Mouse (Mus musculus): Measurements from ENCODE around the gene Ano7. TPM values are rescaled to one million over a fixed set of nuclear protein-coding genes. Genes with fewer than 3 reads are reported as not detected.

Gene Ano7
- polyA plus RNA-seq, 1 experiment from 2014 or later: 0.51 TPM

DNA sequence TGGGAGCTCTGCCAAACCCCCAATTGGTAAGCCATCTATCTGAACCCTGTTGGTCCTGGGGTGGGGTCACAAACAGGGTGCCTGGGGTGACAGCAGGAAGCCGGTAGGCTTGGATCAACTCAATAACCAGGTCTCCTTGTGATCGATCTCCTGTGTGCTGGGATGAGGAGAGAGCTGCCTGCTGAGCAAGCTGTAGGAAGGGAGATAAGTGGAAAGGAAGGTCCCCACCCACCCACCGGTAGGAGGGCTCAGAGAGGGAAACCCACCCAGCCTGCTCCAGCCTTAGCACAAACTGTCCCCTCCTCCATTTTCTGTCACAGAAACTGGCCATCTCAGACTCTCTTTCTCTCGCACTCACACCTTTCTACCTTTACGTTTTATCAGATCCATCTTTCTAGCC lies 3.6 kb downstream of the Ano7 start:
- H3K4me2 ChIP-seq: no peak overlapping the region
- no peaks in the 10 kb centered on the region for H3K27me3 ChIP-seq
- 72% methylated on average over 5 of the region's 5 CpGs for WGBS
- H3K36me3 ChIP-seq: no peaks in the 10 kb centered on the region
- H3K9me3 ChIP-seq: no peaks in the 10 kb centered on the region
- no peak for ATAC-seq (ENCODE audit: insufficient number of reproducible peaks, insufficient read depth, low FRiP score, low TSS enrichment, low read depth)
- H3K27ac ChIP-seq: no peak overlapping the region
- H3K4me3 ChIP-seq (replicated peaks): no peak overlapping the region
- H3K4me1 ChIP-seq (replicated peaks): no peaks in the 10 kb centered on the region
- no peak overlapping the region for H3K9ac ChIP-seq (replicated peaks)

DNA sequence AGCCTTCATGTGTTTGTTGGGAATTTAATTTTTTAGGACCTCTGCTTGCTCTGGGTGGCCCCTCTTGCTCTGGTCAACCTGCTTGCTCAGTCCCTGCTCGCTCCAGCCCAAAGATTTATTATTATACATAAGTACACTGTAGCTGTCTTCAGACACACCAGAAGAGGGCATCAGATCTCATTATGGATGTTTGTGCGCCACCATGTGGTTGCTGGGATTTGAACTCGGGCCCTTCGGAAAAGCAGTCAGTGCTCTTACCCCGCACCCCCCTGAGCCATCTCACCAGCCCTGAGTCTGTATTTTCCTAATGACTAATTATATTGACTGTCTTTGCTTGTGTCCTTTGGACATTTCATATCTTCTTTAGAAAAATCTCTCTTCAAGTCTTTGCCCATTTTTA lies 5.4 kb downstream of the Ano7 start:
- H3K9ac ChIP-seq (replicated peaks): no peak overlapping the region
- H3K27me3 ChIP-seq: no peaks in the 10 kb centered on the region
- H3K4me1 ChIP-seq (replicated peaks): no peaks in the 10 kb centered on the region
- no peak overlapping the region for H3K4me3 ChIP-seq (replicated peaks)
- WGBS: 77% methylated on average over 5 of the region's 5 CpGs
- no peak overlapping the region for H3K4me2 ChIP-seq
- no peak overlapping the region for H3K27ac ChIP-seq
- ATAC-seq (ENCODE audit: insufficient number of reproducible peaks, insufficient read depth, low FRiP score, low TSS enrichment, low read depth): no peak
- H3K9me3 ChIP-seq: no peaks in the 10 kb centered on the region
- H3K36me3 ChIP-seq: no peaks in the 10 kb centered on the region

DNA sequence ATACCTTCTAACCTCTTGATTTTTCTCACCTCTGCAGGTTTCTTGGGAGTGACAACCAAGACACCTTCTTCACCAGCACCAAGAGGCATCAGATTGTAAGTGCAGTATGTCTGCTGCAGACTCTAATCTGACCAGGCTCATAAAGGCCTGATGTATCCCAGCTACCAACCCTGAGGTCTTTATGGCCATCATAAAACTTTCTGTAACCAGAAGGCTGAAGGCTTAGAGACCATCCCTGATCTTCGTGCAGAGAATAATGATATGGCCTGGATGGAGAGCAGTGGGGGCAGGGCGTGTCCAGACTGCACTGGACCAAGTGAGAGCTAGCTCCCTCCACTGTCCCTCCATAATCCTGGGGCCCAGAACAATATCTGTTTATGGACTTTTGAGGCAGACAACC lies 13.5 kb downstream of the Ano7 start:
- no peaks in the 10 kb centered on the region for H3K4me1 ChIP-seq (replicated peaks)
- no peak overlapping the region for H3K27ac ChIP-seq
- H3K36me3 ChIP-seq: no peaks in the 10 kb centered on the region
- H3K4me2 ChIP-seq: no peak overlapping the region
- no peaks in the 10 kb centered on the region for H3K9me3 ChIP-seq
- no peak for ATAC-seq (ENCODE audit: insufficient number of reproducible peaks, insufficient read depth, low FRiP score, low TSS enrichment, low read depth)
- no peaks in the 10 kb centered on the region for H3K27me3 ChIP-seq
- 53% methylated on average over 2 of the region's 2 CpGs for WGBS
- H3K4me3 ChIP-seq (replicated peaks): no peak overlapping the region
- H3K9ac ChIP-seq (replicated peaks): no peak overlapping the region

DNA sequence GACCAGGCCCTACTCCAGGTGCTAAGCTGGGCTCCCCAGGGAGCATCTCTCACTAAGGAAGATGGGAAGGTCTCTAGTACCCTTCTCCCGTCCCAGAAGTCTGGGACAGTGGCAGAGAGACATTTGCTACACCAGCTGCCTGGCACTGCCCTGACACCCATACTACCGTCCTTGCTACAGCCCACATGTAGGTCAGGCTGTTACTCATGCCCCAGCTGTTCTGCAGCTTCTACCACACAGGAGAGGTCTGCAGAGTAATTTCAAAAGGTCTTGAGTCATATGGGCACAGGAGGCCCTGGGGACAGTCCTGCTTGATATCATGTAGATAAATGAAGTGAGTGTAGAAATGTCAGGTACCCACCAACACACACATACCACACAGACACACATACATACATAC lies 15.2 kb downstream of the Ano7 start:
- H3K4me2 ChIP-seq: no peak overlapping the region
- H3K9ac ChIP-seq (replicated peaks): no peak overlapping the region
- ATAC-seq (ENCODE audit: insufficient number of reproducible peaks, insufficient read depth, low FRiP score, low TSS enrichment, low read depth): no peak
- H3K4me3 ChIP-seq (replicated peaks): no peak overlapping the region
- no peaks in the 10 kb centered on the region for H3K27me3 ChIP-seq
- no peaks in the 10 kb centered on the region for H3K36me3 ChIP-seq
- no peaks in the 10 kb centered on the region for H3K4me1 ChIP-seq (replicated peaks)
- H3K27ac ChIP-seq: no peak overlapping the region
- H3K9me3 ChIP-seq: no peaks in the 10 kb centered on the region
- 64% methylated on average over 2 of the region's 2 CpGs for WGBS

DNA sequence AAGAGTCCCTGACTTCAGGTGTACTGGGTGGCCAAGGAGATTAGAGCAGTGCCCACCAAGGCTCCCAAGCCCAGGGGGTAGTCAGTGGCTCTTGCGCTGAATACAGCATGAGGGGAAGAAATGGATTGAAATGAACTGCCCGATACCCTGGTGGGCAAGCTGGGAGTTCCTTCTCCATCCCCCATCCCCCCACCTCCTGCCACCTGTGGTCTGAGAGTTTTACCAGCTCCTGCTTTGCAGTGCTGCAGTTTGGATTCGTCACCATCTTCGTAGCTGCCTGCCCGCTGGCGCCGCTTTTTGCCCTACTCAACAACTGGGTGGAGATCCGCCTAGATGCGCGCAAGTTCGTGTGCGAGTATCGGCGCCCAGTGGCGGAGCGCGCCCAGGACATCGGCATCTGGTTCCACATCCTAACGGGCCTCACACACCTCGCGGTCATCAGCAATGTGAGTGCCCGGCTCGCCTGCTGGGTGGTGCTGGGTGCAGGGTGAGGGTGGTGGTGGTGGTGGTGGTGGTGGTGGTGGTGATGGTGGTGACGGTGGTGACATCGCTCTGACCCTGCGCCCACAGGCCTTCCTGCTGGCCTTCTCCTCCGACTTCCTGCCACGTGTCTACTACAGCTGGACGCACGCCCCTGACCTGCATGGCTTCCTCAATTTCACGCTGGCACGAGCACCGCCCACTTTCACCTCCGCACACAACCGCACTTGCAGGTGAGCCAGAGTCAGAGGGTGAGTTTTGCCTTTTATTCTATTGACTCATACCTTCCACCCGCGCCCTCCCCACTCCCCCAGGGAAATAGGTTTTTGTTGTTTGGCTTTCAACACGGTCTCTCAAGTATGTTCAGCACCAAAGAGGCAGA lies 27.7 kb downstream of the Ano7 start:
- H3K4me1 ChIP-seq (replicated peaks): peaks cover 11% of the 10 kb centered on the region
- H3K9ac ChIP-seq (replicated peaks): peak overlapping the region; percentile 51; the same call in 1 of the 2 replicates
- H3K27ac ChIP-seq: no peak overlapping the region
- H3K36me3 ChIP-seq: peaks cover 16% of the 10 kb centered on the region
- peaks cover 4% of the 10 kb centered on the region; the same call in 1 of the 2 replicates for H3K27me3 ChIP-seq
- ATAC-seq (ENCODE audit: insufficient number of reproducible peaks, insufficient read depth, low FRiP score, low TSS enrichment, low read depth): peak; percentile 22; the same call in 1 of the 2 replicates
- peak overlapping the region; percentile 38 for H3K4me3 ChIP-seq (replicated peaks)
- H3K9me3 ChIP-seq: no peaks in the 10 kb centered on the region
- WGBS: 18% methylated on average over 38 of the region's 38 CpGs
- H3K4me2 ChIP-seq: peak overlapping the region; percentile 68

DNA sequence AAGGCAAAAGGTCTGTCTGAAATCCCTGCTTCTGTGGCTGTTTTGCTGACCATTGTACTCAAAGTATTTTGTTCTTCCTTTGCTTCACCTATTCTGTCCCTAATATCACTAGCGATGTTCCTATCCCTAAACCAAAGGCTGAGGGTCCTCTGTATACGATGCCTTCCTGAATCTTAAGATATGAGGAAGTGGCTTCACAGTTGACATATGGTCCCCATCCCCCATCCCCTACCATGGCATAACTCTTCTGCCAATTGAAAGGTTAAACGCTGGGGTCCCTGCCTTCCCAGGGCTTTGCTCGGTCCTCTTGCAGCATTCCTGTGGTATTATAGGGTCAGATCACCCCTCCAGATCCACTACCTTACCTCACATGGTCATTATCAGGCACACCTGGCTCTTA lies 29.7 kb downstream of the Ano7 start:
- Histone ChIP-seq H3K4me3 (replicated peaks) (no peak overlapping the region), H3K9me3 (no peaks in the 10 kb centered on the region), H3K4me1 (replicated peaks) (peaks cover 11% of the 10 kb centered on the region), H3K4me2 (no peak overlapping the region), H3K36me3 (peaks cover 36% of the 10 kb centered on the region), H3K27me3 (peaks cover 4% of the 10 kb centered on the region; the same call in 1 of the 2 replicates), H3K9ac (replicated peaks) (no peak overlapping the region), H3K27ac (no peak overlapping the region)
- ATAC-seq (ENCODE audit: insufficient number of reproducible peaks, insufficient read depth, low FRiP score, low TSS enrichment, low read depth): no peak
- WGBS: 84% methylated on average over 4 of the region's 4 CpGs

DNA sequence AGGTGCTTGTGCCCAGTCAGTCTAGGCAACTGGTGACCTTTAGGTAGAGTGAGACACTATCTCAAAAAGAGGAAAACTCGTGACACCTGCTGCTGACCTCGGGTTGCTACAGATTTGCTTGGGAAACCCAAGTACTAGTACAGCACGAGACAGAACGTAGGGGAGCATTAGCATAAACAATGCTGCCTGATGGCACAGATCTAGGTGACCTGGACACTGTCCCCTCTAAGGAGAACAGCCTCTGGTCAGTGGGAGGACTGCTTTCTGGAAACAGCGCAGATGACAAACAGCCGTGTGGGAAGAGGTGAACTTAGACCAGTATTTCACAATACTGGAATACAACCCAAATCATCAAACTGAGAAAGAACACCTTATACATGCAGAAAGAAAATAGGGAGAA lies 58.4 kb downstream of the Ano7 start:
- H3K4me2 ChIP-seq: no peak overlapping the region
- no peak for ATAC-seq (ENCODE audit: insufficient number of reproducible peaks, insufficient read depth, low FRiP score, low TSS enrichment, low read depth)
- no peaks in the 10 kb centered on the region for H3K4me1 ChIP-seq (replicated peaks)
- H3K36me3 ChIP-seq: peaks cover 90% of the 10 kb centered on the region
- no peak overlapping the region; the same call in 1 of the 2 replicates for H3K9ac ChIP-seq (replicated peaks)
- H3K4me3 ChIP-seq (replicated peaks): no peak overlapping the region
- WGBS: 88% methylated on average over 6 of the region's 6 CpGs
- no peaks in the 10 kb centered on the region for H3K9me3 ChIP-seq
- H3K27ac ChIP-seq: no peak overlapping the region
- no peaks in the 10 kb centered on the region for H3K27me3 ChIP-seq

DNA sequence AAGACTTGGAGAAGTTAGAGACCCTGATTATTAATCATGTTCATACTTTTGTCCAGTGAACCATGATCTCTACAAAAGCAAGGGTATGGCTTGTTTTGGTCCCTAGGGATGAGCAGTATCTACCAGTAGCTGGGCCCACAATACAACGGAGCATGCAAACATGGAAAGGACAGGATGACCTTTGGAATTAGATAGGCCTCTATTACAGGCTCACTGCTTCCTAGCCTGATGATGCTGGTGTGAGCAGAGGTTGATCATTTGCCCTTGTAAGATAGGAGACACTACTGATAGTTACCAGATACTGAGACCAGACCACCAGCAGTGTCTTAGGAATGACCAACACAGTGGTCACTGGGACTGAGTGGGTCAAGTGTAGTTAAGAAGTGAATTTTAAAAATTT lies 65.6 kb downstream of the Ano7 start:
- no peak for ATAC-seq (ENCODE audit: insufficient number of reproducible peaks, insufficient read depth, low FRiP score, low TSS enrichment, low read depth)
- H3K36me3 ChIP-seq: peaks cover 76% of the 10 kb centered on the region

DNA sequence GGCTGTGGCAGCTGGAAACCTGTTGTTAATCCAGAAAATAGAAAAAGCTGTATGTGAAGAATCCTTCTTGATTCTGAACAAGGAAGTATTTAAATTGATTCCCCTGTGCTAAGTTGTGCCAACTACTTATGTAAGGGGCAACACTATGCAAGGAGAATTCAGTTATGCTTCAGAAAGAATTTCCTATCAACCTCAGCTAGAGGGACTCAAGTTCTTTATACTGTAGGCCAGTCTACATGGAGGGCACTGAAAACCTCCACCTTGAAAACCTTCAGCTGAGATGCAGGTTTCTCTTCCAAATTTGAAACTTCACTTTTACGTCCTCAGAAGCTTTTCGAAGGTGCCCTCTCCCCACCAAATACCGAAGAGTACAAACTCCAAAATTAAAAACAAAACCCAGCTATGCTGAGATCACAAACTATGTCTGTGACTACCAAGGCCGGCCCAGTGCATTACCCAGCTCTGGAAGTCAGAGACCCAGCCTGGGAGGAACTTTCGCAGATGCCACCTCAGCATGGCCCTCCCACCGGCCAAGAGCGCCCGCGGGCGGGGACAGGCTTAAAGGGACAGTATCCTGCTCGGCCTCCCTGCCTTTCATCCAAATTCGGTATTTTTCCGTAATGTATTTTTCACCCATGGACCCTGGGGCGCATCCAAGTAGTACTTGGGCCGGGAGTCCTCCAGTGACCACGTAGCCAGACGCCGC lies 70.8 kb downstream of the Ano7 start:
- 5% methylated on average over 18 of the region's 18 CpGs for WGBS
- peak overlapping the region; percentile 90 for H3K9ac ChIP-seq (replicated peaks)
- H3K27me3 ChIP-seq: no peaks in the 10 kb centered on the region
- H3K4me3 ChIP-seq (replicated peaks): peak overlapping the region; percentile 91
- peaks cover 30% of the 10 kb centered on the region for H3K36me3 ChIP-seq
- peaks cover 22% of the 10 kb centered on the region for H3K4me1 ChIP-seq (replicated peaks)
- ATAC-seq (ENCODE audit: insufficient number of reproducible peaks, insufficient read depth, low FRiP score, low TSS enrichment, low read depth): peak; percentile 72; the same call in 1 of the 2 replicates
- peak overlapping the region; percentile 96 for H3K27ac ChIP-seq
- H3K9me3 ChIP-seq: no peaks in the 10 kb centered on the region
- H3K4me2 ChIP-seq: peak overlapping the region; percentile 66

More for the DNA sequence above, 65.6 kb downstream of the Ano7 start:
- Histone ChIP-seq H3K27ac (no peak overlapping the region), H3K4me2 (no peak overlapping the region), H3K9ac (replicated peaks) (no peak overlapping the region), H3K4me3 (replicated peaks) (no peak overlapping the region), H3K9me3 (no peaks in the 10 kb centered on the region), H3K27me3 (no peaks in the 10 kb centered on the region), H3K4me1 (replicated peaks) (peaks cover 13% of the 10 kb centered on the region)
- 93% methylated on average over 1 of the region's 1 CpGs for whole genome bisulfite sequencing

DNA sequence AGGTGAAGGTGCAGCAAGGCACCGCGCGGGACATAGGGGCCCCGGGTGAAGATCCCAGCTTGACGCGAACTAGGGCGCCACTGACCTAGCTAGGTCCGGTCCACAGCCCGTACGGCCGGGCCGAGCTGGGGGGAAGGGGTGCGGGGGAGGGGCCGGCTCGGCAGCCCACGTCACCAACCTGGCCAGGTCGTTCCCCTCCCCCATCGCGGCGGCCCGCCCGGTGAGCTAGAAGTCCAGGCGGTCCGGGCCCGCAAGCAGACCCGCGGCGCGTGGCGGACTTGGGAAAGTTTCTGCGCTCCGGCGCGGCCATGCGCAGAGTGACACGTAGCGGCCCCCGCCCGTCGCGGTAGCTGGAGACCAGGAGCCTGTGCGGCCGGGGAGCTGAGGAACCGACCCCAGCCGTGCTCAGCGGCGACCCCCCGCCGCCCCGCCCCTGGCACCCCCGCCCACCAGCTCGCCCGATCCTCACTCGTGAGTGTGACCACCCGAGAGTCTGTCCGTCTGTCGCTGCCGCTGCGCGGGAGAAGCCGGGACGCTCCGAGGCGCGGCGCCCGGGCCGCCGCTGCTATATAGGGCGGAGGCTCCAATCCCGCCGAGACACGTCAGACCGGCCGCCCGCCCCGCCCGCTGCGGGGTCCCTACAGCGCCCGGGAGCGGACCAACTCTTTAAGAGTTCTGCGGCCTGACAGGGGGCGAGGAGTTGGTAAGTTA lies 71.5 kb downstream of the Ano7 start:
- no peaks in the 10 kb centered on the region for H3K9me3 ChIP-seq
- peak overlapping the region; percentile 96 for H3K27ac ChIP-seq
- H3K27me3 ChIP-seq: no peaks in the 10 kb centered on the region
- peaks cover 23% of the 10 kb centered on the region for H3K36me3 ChIP-seq
- peak overlapping the region; percentile 91 for H3K4me3 ChIP-seq (replicated peaks)
- H3K9ac ChIP-seq (replicated peaks): peak overlapping the region; percentile 90
- H3K4me2 ChIP-seq: peak overlapping the region; percentile 66
- peak; percentile 90 for ATAC-seq (ENCODE audit: insufficient number of reproducible peaks, insufficient read depth, low FRiP score, low TSS enrichment, low read depth)
- under 1% methylated on average over 83 of the region's 84 CpGs for WGBS
- peaks cover 22% of the 10 kb centered on the region for H3K4me1 ChIP-seq (replicated peaks)

DNA sequence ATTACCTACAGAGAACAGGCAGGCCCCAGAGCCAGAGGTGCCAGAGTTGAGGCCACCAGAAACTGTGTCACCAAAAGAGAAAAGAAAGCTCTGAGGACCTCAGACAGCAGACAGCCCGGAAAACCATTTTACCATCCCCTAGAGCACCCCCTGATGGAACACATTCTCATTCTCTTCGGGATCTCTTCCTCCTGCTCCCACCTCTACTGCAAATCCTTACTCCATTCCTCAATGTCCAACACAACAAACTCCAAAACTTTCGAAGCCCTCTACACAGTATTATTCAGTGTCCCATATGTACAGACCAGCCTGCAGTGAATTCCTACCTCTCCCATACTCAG lies 72.1 kb downstream of the Ano7 start:
- peak overlapping the region; percentile 96 for H3K27ac ChIP-seq
- H3K9me3 ChIP-seq: no peaks in the 10 kb centered on the region
- peaks cover 18% of the 10 kb centered on the region for H3K36me3 ChIP-seq
- ATAC-seq (ENCODE audit: insufficient number of reproducible peaks, insufficient read depth, low FRiP score, low TSS enrichment, low read depth): 0 out of 2 replicates have a peak, but pooled peaks have one; percentile 13
- H3K4me2 ChIP-seq: peak overlapping the region; percentile 66
- H3K27me3 ChIP-seq: no peaks in the 10 kb centered on the region
- peaks cover 22% of the 10 kb centered on the region for H3K4me1 ChIP-seq (replicated peaks)
- H3K4me3 ChIP-seq (replicated peaks): peak overlapping the region; percentile 91
- H3K9ac ChIP-seq (replicated peaks): peak overlapping the region; percentile 90
- 12% methylated on average over 3 of the region's 3 CpGs for WGBS

Data from limb, embryonic 12.5 days (tissue).